Mouse (Mus musculus) adrenal gland, postnatal 36 days (tissue): ENCODE measurements around the gene Rere. TPM values are rescaled to one million over a fixed set of nuclear protein-coding genes. Genes with fewer than 3 reads are reported as not detected.
A peak's percentile ranks its signal among the peaks of the same experiment; 100 is the strongest.
"Not testable (repeated sequence)": the region's sequence is repeated elsewhere in the genome, so short reads cannot be mapped to it uniquely, and the experiment has no call there.

Source experiments
- DNase-seq, 2 experiments: peaks; one replicate each; pipeline ENCODE4 v3.0.0; 2021; ENCODE audit warnings: mixed read lengths in 1 of 2
- total RNA-seq, 2 experiments: library from RNA; stranded (reverse); gene quantifications; 2 replicates each; pipeline ENCODE4 v1.2.3; 2021

Rere gene
- total RNA-seq, 2 experiments from 2014 or later: 114 to 116 TPM

GRCm38 (mm10) chr4:150283335-150283638 is 1.8 kb downstream of the Rere start:
- no peak for DNase-seq

GRCm38 (mm10) chr4:150283993-150284392 is 2.5 kb downstream of the Rere start:
- DNase-seq: no peak

DNA sequence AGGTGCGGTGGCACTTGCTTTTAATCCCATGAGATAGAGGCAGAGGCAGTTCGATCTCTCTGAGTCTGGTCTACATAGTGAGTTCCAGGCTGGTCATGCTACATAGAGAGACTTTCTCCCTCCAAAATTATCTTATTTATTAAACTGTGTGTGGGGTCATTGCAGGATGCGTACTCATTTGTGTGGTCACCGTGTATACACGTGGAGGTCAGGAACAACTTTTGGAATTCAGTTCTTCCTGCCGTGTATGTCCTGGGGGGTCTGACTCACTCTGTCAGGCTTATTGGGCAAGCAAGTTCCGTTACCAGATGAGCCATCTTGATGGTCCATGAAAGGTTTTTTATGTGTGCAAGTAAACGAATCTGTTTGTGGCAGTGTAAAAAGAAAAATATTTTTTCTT is 5.5 kb downstream of the Rere start:
- no peak for DNase-seq

- not testable (repeated sequence) for DNase-seq
Measured at GRCm38 (mm10) chr4:150287463-150287862, 6.0 kb downstream of the Rere start.

- DNase-seq: no peak
Measured at GRCm38 (mm10) chr4:150291900-150292299, 10.5 kb downstream of the Rere start.

DNA sequence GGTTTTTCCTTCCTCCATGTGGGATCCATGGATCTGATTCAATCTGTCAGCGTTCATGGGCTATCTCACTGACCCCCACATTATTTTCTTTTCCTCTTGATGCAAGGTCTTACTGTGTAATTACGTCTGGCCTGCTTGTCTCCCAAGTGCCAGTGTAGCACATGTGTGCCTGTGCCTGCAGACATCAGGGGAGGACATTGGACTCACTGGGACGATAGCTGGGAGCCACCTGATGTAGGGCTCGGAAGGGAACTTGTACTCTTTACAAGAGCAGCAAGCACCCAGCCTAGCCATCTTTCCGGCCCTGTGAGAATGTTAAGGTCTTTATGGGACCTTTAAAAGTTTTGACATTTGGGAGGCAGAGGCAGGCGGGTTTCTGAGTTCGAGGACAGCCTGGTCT is 13.4 kb downstream of the Rere start:
- no peak for DNase-seq

- DNase-seq: no peak
Measured at GRCm38 (mm10) chr4:150295966-150296365, 14.5 kb downstream of the Rere start.

GRCm38 (mm10) chr4:150302726-150303125 is 21.3 kb downstream of the Rere start:
- no peak for DNase-seq

GRCm38 (mm10) chr4:150306701-150307100 is 25.3 kb downstream of the Rere start:
- no peak for DNase-seq

- no peak for DNase-seq
Measured at GRCm38 (mm10) chr4:150307226-150307625, 25.8 kb downstream of the Rere start.

- DNase-seq: peak in 1 of 2 experiments; percentile 39
Measured at GRCm38 (mm10) chr4:150311431-150311830, 30.0 kb downstream of the Rere start.

DNA sequence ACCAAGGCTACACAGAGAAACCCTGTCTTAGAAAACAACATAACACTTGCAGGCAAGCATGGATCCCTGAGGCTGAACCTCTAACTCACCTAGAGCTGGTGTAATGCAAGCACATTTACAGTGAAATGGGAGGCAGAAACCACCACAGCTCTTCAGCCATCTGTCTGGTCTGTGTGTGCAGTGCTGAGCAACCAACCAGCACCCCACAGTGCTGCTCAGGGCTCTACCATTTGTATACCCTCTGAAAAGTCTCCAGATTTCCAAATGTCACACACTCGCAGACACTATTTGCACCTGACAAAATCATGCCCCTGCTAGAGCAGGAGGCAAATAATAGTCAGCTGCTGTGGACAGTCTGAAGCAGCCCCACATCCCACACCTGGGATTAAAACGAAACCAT is 31.2 kb downstream of the Rere start:
- no peak for DNase-seq

- peak in 1 of 2 experiments; percentile 13 for DNase-seq
Measured at GRCm38 (mm10) chr4:150315301-150315700, 33.9 kb downstream of the Rere start.

DNA sequence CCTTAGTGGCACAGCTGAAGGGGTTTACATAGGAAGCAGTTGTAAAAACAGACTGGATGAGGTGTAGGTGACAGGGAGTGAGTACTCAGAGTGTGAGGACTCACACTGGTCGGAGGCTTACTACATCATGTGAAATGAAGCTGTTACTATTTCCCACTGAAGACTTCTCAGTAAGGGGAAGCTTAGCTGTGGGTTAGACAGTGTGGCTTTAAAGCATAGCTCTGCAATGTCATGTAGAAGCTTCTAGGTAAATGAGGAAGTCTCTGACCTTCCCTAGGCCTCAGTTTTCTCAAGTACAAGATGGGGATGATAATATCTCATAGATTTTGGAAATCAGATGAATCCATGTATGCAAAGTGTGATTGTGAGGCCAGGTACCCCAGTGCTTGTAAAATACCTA is 35.1 kb downstream of the Rere start:
- no peak for DNase-seq

DNA sequence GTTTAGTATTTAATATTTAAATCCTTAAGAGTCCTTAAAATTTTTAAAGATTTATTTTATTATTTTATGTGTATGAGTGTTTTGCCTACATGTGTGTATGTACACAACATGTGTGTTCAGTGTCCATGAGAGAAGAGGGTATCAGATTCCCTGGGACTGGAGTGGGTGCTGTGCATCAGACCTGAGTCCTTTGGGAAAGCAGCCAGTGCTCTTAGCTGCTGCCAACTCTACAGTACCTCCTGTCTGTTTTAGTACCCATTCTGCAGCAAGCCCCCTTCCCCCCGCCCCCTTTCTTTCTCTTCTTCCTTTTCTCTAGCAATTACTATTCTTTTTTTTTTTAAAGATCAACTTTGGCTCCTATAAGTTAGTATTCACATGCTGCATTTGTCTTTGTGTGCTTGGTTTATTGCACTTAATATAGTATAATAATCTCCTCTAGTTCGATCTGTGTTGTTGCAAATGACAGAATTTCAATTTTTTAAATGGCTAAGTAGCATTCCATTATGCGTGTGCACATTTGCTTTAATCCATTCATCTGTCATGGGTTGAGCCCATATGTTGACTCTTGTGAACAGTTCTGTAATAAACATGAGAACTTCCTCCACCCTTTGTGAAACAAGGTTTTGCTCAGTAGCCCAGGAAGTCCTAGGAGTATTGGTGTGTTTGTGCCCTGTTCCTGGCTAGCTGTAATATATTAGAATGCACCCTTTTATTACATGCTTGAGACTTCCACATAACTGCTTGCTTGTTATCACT is 43.8 kb downstream of the Rere start:
- no peak for DNase-seq

GRCm38 (mm10) chr4:150326005-150326404 is 44.6 kb downstream of the Rere start:
- DNase-seq: no peak

- no peak for DNase-seq
Measured at GRCm38 (mm10) chr4:150327476-150327875, 46.0 kb downstream of the Rere start.

- DNase-seq: no peak
Measured at GRCm38 (mm10) chr4:150333927-150334682, 52.7 kb downstream of the Rere start.

DNA sequence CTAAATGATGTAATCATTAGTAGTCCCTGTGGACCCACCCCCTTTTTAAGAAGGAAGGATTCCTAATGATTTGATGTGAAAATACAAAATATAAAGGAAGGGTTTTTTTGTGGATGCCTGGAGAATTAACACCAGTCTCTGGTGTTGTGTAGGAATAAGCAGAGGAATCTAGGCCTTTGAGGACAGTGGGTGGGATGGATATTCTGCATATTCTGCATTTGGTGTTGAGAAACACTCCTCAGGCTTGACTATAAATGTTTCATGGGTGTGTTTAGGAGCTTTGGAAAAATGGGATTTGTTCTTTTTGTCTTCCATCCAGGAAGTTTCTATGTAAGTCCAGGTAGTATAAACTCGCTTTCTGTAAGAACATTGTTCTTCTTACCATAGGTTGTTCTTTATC is 55.8 kb downstream of the Rere start:
- no peak for DNase-seq

DNA sequence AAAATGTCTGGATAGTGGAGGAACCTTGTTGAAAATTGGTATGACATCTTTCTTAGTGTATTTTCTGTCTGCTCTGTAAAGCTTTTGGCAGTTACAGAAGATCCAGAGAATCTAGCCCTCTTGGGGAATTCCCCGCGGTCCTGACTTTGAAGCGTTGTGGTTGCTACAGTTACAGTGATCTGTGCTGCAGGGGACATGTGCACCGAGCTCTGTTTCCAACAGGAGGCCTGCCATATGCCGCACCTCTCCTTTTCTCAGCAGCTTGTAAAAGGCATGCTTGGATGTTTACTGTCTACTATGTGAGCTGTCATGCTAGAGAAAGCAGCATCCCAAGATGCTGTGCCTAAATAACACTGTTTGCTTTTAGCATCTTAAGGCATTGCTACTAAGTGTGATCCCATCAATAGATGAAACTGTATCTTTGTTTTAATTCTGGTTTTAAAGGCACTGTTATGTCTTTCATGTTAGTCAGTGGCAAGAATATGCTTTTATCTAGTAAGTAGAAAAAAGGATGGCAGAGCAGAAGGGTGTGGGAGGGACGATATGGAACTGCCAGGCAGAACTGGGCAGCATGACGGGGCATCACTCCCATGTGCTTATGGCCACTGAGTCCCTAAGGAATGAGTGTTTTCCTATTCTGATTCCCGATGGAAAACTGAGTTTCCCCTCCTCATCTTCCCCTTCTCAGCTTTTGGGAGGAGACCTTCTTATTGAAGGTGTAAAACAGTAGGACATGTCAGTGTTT is 57.6 kb downstream of the Rere start:
- DNase-seq: no peak

- DNase-seq: no peak
Measured at GRCm38 (mm10) chr4:150340796-150341525, 59.5 kb downstream of the Rere start.

GRCm38 (mm10) chr4:150344526-150344925 is 63.1 kb downstream of the Rere start:
- DNase-seq: no peak
